Mouse (Mus musculus): ENCODE measurements around the gene Adamtsl3.
"Not testable (repeated sequence)": the region's sequence is repeated elsewhere in the genome, so short reads cannot be mapped to it uniquely, and the experiment has no call there.

The Adamtsl3 gene

GRCm38 (mm10) chr7:82364567-82364966, 29.1 kb downstream of the Adamtsl3 start:
- DNase-seq: no peak

- no peak for DNase-seq
These were observed 30.6 kb downstream of the Adamtsl3 start for GRCm38 (mm10) chr7:82366056-82366455.

GRCm38 (mm10) chr7:82366471-82366870, 31.0 kb downstream of the Adamtsl3 start:
- no peak for DNase-seq

- DNase-seq: no peak
These were observed 32.6 kb downstream of the Adamtsl3 start for GRCm38 (mm10) chr7:82368047-82368446.

GRCm38 (mm10) chr7:82370132-82370531, 34.6 kb downstream of the Adamtsl3 start:
- DNase-seq: no peak

DNA sequence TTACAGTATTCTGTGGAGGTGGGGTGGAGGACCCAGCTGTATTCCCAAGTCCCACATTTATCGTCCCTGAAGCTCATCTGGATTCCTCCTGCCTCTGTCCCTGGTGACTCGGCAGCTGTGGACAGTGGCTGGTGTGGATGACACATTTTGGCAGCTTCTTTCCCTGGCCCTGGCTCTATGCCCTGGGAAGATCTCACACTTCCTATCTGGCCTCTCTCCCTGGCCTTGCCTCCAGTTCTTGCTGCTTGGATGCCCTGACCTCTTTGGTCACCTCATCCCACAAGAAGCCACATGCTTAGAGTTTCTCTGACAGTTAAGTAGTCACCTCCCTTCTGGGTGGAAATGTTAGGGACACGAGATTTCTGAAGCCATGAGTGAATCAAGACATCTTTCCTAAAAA, 35.9 kb downstream of the Adamtsl3 start:
- no peak for DNase-seq

DNA sequence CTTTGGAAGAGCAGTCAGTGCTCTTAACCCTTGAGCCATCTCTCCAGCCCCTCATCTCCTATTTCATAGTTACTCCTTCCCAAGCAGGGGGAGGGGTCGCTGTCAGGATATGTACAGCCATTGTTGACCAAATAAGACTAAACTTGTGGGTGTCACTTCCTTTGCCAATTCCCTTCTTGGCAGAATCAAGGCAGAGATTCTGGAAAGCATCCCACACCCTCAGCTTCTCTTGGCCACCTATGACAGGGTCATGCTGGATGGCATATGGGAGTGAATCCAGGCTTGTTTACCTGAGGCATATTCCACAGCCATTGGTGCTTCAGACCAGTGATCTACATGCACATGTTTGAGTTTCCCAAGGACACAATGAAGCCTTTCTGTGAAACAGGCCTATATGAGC, 42.8 kb downstream of the Adamtsl3 start:
- DNase-seq: no peak

GRCm38 (mm10) chr7:82379765-82380164, 44.3 kb downstream of the Adamtsl3 start:
- DNase-seq: no peak

DNA sequence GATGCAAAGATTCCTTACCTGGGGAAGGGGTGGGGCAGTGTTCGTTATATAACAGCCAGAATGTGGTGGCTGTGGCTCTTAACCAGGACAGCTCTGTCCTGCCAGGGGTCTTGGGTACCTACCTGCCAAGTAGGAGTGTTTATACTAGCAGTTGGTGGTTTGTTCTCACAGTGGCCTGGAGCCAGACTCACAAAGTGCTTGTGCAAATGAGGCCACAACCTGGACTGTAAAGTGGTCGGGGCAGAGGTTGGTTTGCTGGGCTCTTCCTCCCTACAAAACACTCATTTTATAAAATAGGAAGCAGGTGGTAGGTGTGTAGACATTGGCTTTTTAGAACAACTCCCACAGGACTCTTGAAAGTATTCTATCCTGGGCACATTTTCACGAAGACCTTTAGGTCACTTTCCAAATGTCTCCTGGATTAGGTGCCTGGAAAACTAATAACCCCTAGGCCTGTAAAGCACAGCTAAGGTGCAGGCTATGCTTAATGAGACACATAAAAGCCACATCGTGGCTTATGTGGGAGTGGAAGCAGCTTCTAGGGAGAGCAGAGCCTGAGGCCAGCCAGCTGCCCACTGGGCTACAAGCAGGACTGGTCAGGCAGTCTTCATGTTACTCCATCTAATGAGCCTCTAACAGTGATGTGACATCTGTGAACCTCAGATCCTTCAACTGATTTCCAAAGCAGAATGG, 47.5 kb downstream of the Adamtsl3 start:
- no peak for DNase-seq

GRCm38 (mm10) chr7:82383536-82383848, 48.0 kb downstream of the Adamtsl3 start:
- no peak for DNase-seq

GRCm38 (mm10) chr7:82387121-82387520, 51.6 kb downstream of the Adamtsl3 start:
- DNase-seq: no peak

DNA sequence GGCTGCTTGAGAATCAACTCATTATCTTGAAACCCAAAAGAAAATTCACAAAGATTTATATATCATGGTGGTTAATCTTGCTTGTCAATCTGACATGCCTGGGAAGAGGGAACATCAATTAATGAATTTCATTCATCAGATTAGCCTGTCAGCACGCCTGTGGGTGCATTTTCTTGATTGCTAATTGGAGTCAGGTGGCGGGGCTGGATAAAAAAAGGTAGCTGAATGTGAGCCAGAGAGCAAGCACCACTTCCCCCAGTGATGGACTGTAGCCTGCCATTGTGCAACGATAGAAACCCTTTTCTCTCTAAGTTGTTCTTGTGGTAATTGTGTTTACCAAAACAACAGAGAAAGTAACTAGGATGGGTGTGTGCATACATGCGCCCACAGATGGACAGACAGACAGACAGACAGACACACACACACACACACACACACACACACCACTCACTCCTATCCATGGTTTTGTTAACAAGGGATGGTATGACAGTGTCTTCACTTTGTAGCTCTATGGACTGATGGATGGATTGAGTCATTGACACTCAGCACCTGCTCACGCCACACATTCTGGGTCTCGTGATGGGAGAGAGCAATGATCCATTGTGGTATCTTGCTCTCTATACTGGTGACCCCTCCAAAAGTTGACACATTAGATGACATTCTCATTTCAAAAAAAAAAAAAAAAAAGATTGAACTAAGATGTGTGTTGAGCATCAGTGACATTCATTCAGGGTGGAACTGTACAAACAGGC, 59.1 kb downstream of the Adamtsl3 start:
- DNase-seq: no peak

GRCm38 (mm10) chr7:82395239-82395638, 59.7 kb downstream of the Adamtsl3 start:
- no peak for DNase-seq

DNA sequence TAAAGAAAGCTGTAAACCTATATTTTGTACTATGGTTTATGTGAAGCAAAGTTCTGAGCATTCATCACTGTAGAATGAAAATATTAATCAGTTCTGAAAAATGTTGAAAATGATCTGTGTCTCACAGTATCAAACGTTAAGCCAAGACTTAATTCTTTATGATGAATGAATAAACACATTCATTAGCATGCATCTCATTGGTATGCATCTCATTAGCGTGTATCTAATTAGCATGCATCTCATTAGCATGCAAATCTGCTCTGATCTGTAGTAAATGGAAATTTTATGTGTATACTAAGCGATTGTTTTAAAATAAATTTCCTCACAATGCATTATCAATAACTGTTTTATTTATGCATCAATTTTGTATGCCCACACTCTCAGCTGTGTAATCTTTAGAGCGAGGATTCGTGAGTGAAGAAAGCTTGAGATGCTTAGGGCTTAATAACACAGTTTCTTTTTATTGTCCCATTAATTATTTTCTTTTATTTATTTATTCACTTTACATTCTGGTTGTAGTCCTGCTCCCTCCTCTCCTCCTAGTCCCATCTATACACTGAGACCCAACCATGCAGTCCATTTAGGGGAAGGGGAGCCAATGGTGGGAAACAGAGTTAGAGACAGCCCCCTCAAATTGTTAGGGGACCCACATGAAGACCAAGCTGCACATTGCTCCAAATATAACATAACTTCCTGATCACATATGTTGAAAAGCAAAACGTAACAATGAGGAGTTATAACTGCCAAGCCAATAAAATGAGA, 60.4 kb downstream of the Adamtsl3 start:
- no peak for DNase-seq

- no peak for DNase-seq
These were observed 61.4 kb downstream of the Adamtsl3 start for GRCm38 (mm10) chr7:82396869-82397268.

GRCm38 (mm10) chr7:82397632-82398031, 62.1 kb downstream of the Adamtsl3 start:
- no peak for DNase-seq

GRCm38 (mm10) chr7:82405466-82406045, 70.1 kb downstream of the Adamtsl3 start:
- DNase-seq: no peak

GRCm38 (mm10) chr7:82410966-82411365, 75.5 kb downstream of the Adamtsl3 start:
- DNase-seq: no peak

DNA sequence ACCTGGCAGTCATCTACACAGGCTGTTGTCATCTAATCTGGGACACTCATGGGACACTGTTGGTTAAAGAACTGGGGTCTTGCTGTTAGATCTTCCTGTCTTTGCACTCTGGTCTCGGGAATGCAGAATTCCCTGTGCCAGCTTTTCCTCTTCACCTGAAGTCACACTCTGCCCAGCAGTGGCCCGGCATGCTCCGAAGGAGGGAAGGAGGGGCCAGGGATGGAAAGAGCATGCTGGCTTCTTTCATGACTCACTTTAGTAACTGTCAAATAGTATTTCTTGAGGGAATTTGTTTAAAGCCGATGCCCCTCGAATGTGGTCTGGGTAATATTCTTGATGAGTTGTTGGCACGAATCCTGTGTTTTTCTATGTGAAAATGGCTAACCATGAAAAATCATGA, 81.2 kb downstream of the Adamtsl3 start:
- no peak for DNase-seq

GRCm38 (mm10) chr7:82417053-82417452, 81.6 kb downstream of the Adamtsl3 start:
- no peak for DNase-seq

DNA sequence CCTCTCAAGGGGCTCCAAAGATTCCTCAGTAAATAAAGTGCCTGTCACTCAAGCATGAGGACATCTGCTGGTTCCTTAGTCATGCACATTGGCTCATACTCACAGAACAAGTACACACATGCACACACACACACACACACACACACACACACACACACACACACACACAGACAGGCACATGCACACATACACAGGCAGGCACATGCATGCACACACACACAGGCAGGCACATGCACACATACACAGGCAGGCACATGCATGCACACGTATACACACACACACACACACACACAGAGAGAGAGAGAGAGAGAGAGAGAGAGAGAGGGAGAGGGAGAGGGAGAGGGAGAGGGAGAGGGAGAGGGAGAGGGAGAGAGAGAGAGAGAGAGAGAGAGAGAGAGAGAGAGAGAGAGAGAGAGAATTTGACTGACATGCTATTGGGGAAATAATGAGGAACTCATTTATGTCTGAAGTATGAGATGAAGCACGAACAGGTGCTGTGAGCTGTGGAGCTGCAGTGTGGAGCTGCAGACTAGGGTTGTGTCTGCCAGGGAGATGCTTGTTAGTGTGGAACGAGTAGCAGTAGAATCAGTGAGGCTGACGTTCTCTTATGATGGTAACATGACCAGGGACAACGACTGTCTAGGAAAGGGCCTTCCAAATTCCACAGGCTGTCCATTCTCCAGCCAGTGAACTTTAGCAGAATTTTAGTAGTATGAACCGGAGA, 85.0 kb downstream of the Adamtsl3 start:
- DNase-seq: not testable (repeated sequence)

DNA sequence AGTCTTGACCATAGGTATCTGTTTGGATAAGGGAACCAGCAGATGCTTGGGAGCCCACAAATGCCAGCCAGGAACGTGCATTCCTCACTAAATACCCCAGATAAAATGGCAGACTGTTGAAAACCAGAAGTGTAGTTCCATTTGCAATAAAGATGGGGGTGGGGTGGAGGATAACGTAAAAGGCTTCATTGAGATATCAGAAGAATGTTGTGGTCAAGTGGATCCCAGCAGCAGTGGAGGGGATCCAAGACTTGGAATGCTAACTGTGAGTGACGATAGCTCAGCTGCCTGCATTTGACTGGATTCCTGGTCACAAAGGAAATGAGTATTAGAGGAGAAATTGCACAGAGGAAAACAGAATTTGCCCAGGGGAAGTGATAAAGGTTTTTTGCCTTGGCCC, 87.1 kb downstream of the Adamtsl3 start:
- DNase-seq: no peak

GRCm38 (mm10) chr7:82423602-82424001, 88.1 kb downstream of the Adamtsl3 start:
- no peak for DNase-seq
